Mouse (Mus musculus): Measurements from ENCODE around the gene Olfr1336. TPM values are rescaled to one million over a fixed set of nuclear protein-coding genes. Genes with fewer than 3 reads are reported as not detected.

Olfr1336 gene
- total and polyA plus RNA-seq, 3 experiments: not detected

DNA sequence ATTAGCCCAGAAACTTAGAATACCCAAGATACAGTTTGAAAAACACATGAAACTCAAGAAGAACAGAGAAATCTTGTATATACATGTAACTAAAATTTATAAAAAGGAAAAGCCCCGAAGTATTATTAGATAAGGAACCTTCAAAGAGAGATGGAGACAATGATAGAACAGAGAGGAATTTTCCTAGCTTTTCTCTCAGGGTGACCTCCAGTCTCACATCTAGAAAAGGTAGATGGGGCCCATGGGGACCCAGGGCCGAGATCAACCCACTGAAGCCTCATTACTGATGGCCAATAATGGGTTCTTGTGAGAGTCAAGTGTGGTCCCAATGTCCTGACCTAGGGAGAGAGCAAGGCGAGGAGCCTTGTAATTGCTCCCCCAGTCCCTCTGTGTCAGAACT is 17.6 kb upstream of the Olfr1336 start, which contains the start of gene Olfr1344:
TSS of gene Olfr1344 (plus strand) at position 301 of the 400 bp plus-strand sequence.
- DNase-seq (ENCODE audit: extremely low read depth): no peak
- H3K4me3 ChIP-seq (replicated peaks in 1 of 3; ENCODE audit: low read depth in 2 of 3, low read length in 2 of 3, poor library complexity in 1 of 3): no peak within 1 kb of the TSS
- H3K36me3 ChIP-seq (replicated peaks in 1 of 2; ENCODE audit: control insufficient read depth in 1 of 2, insufficient read depth in 1 of 2, low read length in 1 of 2): no peaks in the 10 kb centered on the region
- in situ Hi-C loops (cut with MboI; ENCODE audit: low pct_ligation_motif_present, low pct_unique_long_range_greater_than_20kb, low sequenced_read_pairs): no loop called here
- dilution Hi-C loops (cut with MboI; ENCODE audit: extremely low pct_ligation_motif_present, extremely low pct_unique_long_range_greater_than_20kb, low sequenced_read_pairs): no loop called here
- H3K27me3 ChIP-seq (replicated peaks): no peaks in the 10 kb centered on the region
- no peak within 1 kb of the TSS for H3K4me2 ChIP-seq (ENCODE audit: insufficient read depth, low read depth, poor library complexity, severe bottlenecking)
- peaks cover 22% of the 10 kb centered on the region for H3K9me3 ChIP-seq (replicated peaks; ENCODE audit: low read length)
- no peak within 1 kb of the TSS for H3K9ac ChIP-seq (ENCODE audit: insufficient read depth, low read depth)
- TF ChIP-seq EP300 (IDR thresholded peaks at IDR 0.05; ENCODE audit: low read length) (no peak), MAZ (IDR thresholded peaks at IDR 0.05; ENCODE audit: low read depth, low read length) (no peak), TCF12 (IDR thresholded peaks at IDR 0.05; ENCODE audit: low read depth, low read length) (no peak), ZMIZ1 (IDR thresholded peaks at IDR 0.05; ENCODE audit: low read depth, low read length) (no peak), E2F4 (IDR thresholded peaks at IDR 0.05; ENCODE audit: insufficient replicate concordance, low read depth, low read length) (no peak), RCOR1 (conservative IDR thresholded peaks at IDR 0.05; ENCODE audit: low read depth, low read length) (no peak), USF1 (IDR thresholded peaks at IDR 0.05; ENCODE audit: low read depth, low read length) (no peak), ELF1 (IDR thresholded peaks at IDR 0.05; ENCODE audit: low read depth, low read length) (no peak), NELFE (IDR thresholded peaks at IDR 0.05; ENCODE audit: low read depth, low read length) (no peak), MAFK (IDR thresholded peaks at IDR 0.05; ENCODE audit: insufficient replicate concordance, low read length) (no peak), IRF4 (IDR thresholded peaks at IDR 0.05; ENCODE audit: low read depth, low read length) (no peak), GABPA (IDR thresholded peaks at IDR 0.05; ENCODE audit: insufficient replicate concordance, low read depth, low read length) (no peak), ZNF384 (IDR thresholded peaks at IDR 0.05; ENCODE audit: low read depth, low read length) (no peak), SIN3A (IDR thresholded peaks at IDR 0.05; ENCODE audit: low read length) (no peak), KAT2A (IDR thresholded peaks at IDR 0.05; ENCODE audit: insufficient replicate concordance, low read length) (no peak), UBTF (IDR thresholded peaks at IDR 0.05; ENCODE audit: low read depth, low read length) (no peak), POLR2A (IDR thresholded peaks at IDR 0.05; ENCODE audit: low read depth, low read length) (no peak), CTCF (conservative IDR thresholded peaks at IDR 0.05 in 1 of 2, IDR thresholded peaks at IDR 0.05 in 1 of 2; ENCODE audit: low read depth in 2 of 2, low read length in 2 of 2) (no peak), SMC3 (IDR thresholded peaks at IDR 0.05; ENCODE audit: low read depth, low read length) (no peak), JUN (IDR thresholded peaks at IDR 0.05; ENCODE audit: insufficient read depth, low read depth, low read length) (no peak)
- no peaks in the 10 kb centered on the region for H3K79me2 ChIP-seq (replicated peaks; ENCODE audit: control insufficient read depth, extremely low read depth, insufficient read depth, poor library complexity, severe bottlenecking)
- H3K4me1 ChIP-seq (ENCODE audit: control insufficient read depth in 1 of 2, insufficient read depth in 2 of 2): no peaks in the 10 kb centered on the region
- no peak within 1 kb of the TSS for H3K27ac ChIP-seq (ENCODE audit: insufficient read depth, low read depth)

- no peaks in the 10 kb centered on the region for H3K79me2 ChIP-seq (replicated peaks; ENCODE audit: control insufficient read depth, extremely low read depth, insufficient read depth, poor library complexity, severe bottlenecking)
- dilution Hi-C loops (cut with MboI; ENCODE audit: extremely low pct_ligation_motif_present, extremely low pct_unique_long_range_greater_than_20kb, low sequenced_read_pairs) (no loop called here), in situ Hi-C loops (cut with MboI; ENCODE audit: low pct_ligation_motif_present, low pct_unique_long_range_greater_than_20kb, low sequenced_read_pairs) (no loop called here)
- no peak for TF ChIP-seq MAX (IDR thresholded peaks at IDR 0.05; ENCODE audit: low read length)
- TF ChIP-seq MAZ (IDR thresholded peaks at IDR 0.05; ENCODE audit: low read depth, low read length): no peak
- no peak for TF ChIP-seq JUN (IDR thresholded peaks at IDR 0.05; ENCODE audit: insufficient read depth, low read depth, low read length)
- TF ChIP-seq TCF12 (IDR thresholded peaks at IDR 0.05; ENCODE audit: low read depth, low read length): no peak
- no peak for TF ChIP-seq USF1 (IDR thresholded peaks at IDR 0.05; ENCODE audit: low read depth, low read length)
- TF ChIP-seq USF2 (conservative IDR thresholded peaks at IDR 0.05; ENCODE audit: low read depth, low read length): no peak
- TF ChIP-seq MYC (IDR thresholded peaks at IDR 0.05; ENCODE audit: low read depth, low read length): no peak
- no peak for TF ChIP-seq GABPA (IDR thresholded peaks at IDR 0.05; ENCODE audit: insufficient replicate concordance, low read depth, low read length)
- no peak for TF ChIP-seq ETS1 (conservative IDR thresholded peaks at IDR 0.05; ENCODE audit: low read depth, low read length)
- TF ChIP-seq HCFC1 (IDR thresholded peaks at IDR 0.05; ENCODE audit: low read depth, low read length): no peak
- TF ChIP-seq POLR2A (IDR thresholded peaks at IDR 0.05; ENCODE audit: low read depth, low read length): no peak
- TF ChIP-seq CHD1 (IDR thresholded peaks at IDR 0.05; ENCODE audit: low read depth, low read length): no peak
- no peak for TF ChIP-seq UBTF (IDR thresholded peaks at IDR 0.05; ENCODE audit: low read depth, low read length)
- no peak overlapping the region for H3K4me3 ChIP-seq (replicated peaks in 1 of 3; ENCODE audit: low read depth in 2 of 3, low read length in 2 of 3, poor library complexity in 1 of 3)
- no peak overlapping the region for H3K4me2 ChIP-seq (ENCODE audit: insufficient read depth, low read depth, poor library complexity, severe bottlenecking)
- H3K4me1 ChIP-seq (ENCODE audit: control insufficient read depth in 1 of 2, insufficient read depth in 2 of 2): no peaks in the 10 kb centered on the region
- H3K9me3 ChIP-seq (replicated peaks; ENCODE audit: low read length): peaks cover 29% of the 10 kb centered on the region
- no peaks in the 10 kb centered on the region for H3K36me3 ChIP-seq (replicated peaks in 1 of 2; ENCODE audit: control insufficient read depth in 1 of 2, insufficient read depth in 1 of 2, low read length in 1 of 2)
- DNase-seq (ENCODE audit: extremely low read depth): no peak
- no peak overlapping the region for H3K27ac ChIP-seq (ENCODE audit: insufficient read depth, low read depth)
- no peak overlapping the region for H3K9ac ChIP-seq (ENCODE audit: insufficient read depth, low read depth)
- no peaks in the 10 kb centered on the region for H3K27me3 ChIP-seq (replicated peaks)
These were observed 14.8 kb upstream of the Olfr1336 start for GRCm38 (mm10) chr7:6441173-6441572.

All from CH12.LX (cell line).